Mouse (Mus musculus) spleen, adult 2 months (tissue): ENCODE measurements around the gene Lhfp. TPM values are rescaled to one million over a fixed set of nuclear protein-coding genes. Genes with fewer than 3 reads are reported as not detected.

ENCODE experiments used
- DNase-seq, 2 experiments: peaks; one replicate each; pipeline versions ENCODE4 v3.0.0 to v3.0.0-alpha.2; 2012 to 2021; ENCODE audit warnings: low spot score in 2 of 2, low read depth in 1 of 2
- H3K27ac ChIP-seq: fragments of 200-500 bp; 2 replicates; pipeline ENCODE4 v1.5.1; 2012; ENCODE audit warnings: low read length, inconsistent platforms; ENCODE audit not compliant: insufficient read depth
- H3K27me3 ChIP-seq: fragments of 200-500 bp; 2 replicates; pipeline ENCODE4 v1.6.1; 2012; ENCODE audit warnings: mild to moderate bottlenecking, moderate library complexity, low read length, inconsistent platforms; ENCODE audit not compliant: control insufficient read depth, insufficient read depth
- H3K36me3 ChIP-seq: fragments of 200-500 bp; 2 replicates; pipeline ENCODE4 v1.6.1; 2012; ENCODE audit warnings: mild to moderate bottlenecking, low read length, inconsistent platforms; ENCODE audit not compliant: control insufficient read depth, insufficient read depth
- H3K4me1 ChIP-seq: fragments of 200-500 bp; 2 replicates; pipeline ENCODE4 v1.6.1; 2011; ENCODE audit warnings: inconsistent platforms; ENCODE audit not compliant: control insufficient read depth, insufficient read depth, insufficient read length
- H3K4me3 ChIP-seq: fragments of 200-500 bp; 2 replicates; pipeline ENCODE4 v1.5.1; 2011; ENCODE audit warnings: mild to moderate bottlenecking, inconsistent platforms; ENCODE audit not compliant: insufficient read depth, insufficient read length; ENCODE audit errors: extremely low read depth
- CTCF ChIP-seq: fragments of 200-500 bp; IDR thresholded peaks from 2 replicates; pipeline ENCODE4 v1.5.1; 2011; ENCODE audit warnings: mild to moderate bottlenecking, inconsistent platforms; ENCODE audit not compliant: insufficient read depth, insufficient read length, insufficient replicate concordance; ENCODE audit errors: extremely low read depth
- POLR2A ChIP-seq: fragments of 200-500 bp; IDR thresholded peaks from 2 replicates; pipeline ENCODE4 v1.6.1; 2011; ENCODE audit warnings: low read depth, low read length, inconsistent platforms
- WGBS: fragments of 180-500 bp; shearing (Covaris S2); methylation state at CpG from one replicate; pipeline ENCODE4 v1.1.7; 2018; 5-methylcytosine and 5-hydroxymethylcytosine counted together
- polyA plus RNA-seq: library from polyadenylated mRNA; depleted of rRNA; stranded (reverse); fragments of >200 nt; gene quantifications from 2 replicates; pipeline ENCODE4 v1.2.3, GENCODE M21; 2012

The Lhfp gene
- polyA plus RNA-seq, 1 experiment = 88.7 TPM

DNA sequence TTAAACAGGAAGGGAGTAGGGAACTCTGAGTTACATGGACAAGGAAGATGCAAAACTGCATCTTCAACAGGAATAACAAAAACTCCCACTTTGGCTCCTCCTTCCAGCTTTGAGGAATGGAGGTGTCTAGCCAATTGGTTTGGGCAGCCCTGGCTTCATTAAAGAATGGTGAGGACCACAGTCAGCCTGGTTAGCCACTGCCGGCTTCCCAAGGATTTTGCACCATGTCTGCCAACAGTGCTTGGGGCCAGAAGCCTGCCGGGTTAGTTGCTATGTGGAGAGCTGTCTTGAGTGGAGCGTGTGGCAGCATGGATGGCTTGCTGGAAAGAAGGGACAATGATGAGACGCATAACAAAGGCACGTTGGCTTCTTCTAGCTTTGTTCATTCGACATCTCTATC, 160.9 kb downstream of the Lhfp start:
- H3K27ac ChIP-seq = no peak overlapping the region
- 86% methylated on average over 6 of the region's 6 CpGs for WGBS
- H3K36me3 ChIP-seq = no peaks in the 10 kb centered on the region
- TF ChIP-seq CTCF (no peak), POLR2A (no peak)
- H3K27me3 ChIP-seq = no peaks in the 10 kb centered on the region
- DNase-seq = no peak
- H3K4me1 ChIP-seq = no peaks in the 10 kb centered on the region
- no peak overlapping the region for H3K4me3 ChIP-seq

- no peaks in the 10 kb centered on the region for H3K36me3 ChIP-seq
- no peaks in the 10 kb centered on the region for H3K27me3 ChIP-seq
- no peak for TF ChIP-seq CTCF
- H3K4me3 ChIP-seq = no peak overlapping the region
- 32% methylated on average over 3 of the region's 3 CpGs for WGBS
- no peaks in the 10 kb centered on the region for H3K4me1 ChIP-seq
- DNase-seq = no peak
- H3K27ac ChIP-seq = no peak overlapping the region
These were observed 161.4 kb downstream of the Lhfp start for GRCm38 (mm10) chr3:53202698-53203097.

DNA sequence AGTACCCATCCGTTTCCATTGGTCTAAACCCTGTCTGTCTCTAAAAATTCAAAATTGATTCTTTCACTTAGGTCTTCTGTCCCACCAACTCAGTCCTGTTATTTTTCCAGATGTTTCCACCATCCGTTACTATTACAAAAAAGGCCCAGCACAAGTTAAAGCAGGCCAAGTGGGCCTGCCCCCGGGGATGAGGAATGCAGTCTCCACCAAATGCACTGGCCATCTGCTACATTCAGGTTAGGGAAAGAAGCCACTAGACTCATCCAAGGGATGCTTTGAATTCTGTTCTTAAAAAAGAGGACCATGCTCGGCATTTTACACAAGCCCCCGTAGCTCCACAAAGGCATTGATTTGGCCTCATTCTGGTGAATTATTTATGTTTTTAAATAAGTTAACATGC, 162.3 kb downstream of the Lhfp start:
- Histone ChIP-seq H3K27ac (no peak overlapping the region), H3K4me1 (no peaks in the 10 kb centered on the region), H3K4me3 (no peak overlapping the region), H3K27me3 (no peaks in the 10 kb centered on the region), H3K36me3 (no peaks in the 10 kb centered on the region)
- WGBS = 83% methylated on average over 5 of the region's 5 CpGs
- no peak for DNase-seq
- TF ChIP-seq POLR2A (no peak), CTCF (no peak)

- Histone ChIP-seq H3K36me3 (no peaks in the 10 kb centered on the region), H3K4me3 (no peak overlapping the region), H3K4me1 (no peaks in the 10 kb centered on the region), H3K27me3 (no peaks in the 10 kb centered on the region), H3K27ac (no peak overlapping the region)
- no peak for DNase-seq
- TF ChIP-seq CTCF (no peak), POLR2A (no peak)
- WGBS = 88% methylated on average over 7 of the region's 7 CpGs
These were observed 163.1 kb downstream of the Lhfp start for GRCm38 (mm10) chr3:53204348-53204984.

- WGBS = 88% methylated on average over 1 of the region's 1 CpGs
These were observed 163.6 kb downstream of the Lhfp start for GRCm38 (mm10) chr3:53204985-53205365.

GRCm38 (mm10) chr3:53205706-53206105, 164.4 kb downstream of the Lhfp start:
- 89% methylated on average over 3 of the region's 3 CpGs for WGBS

More at GRCm38 (mm10) chr3:53204985-53205365, 163.6 kb downstream of the Lhfp start:
- Histone ChIP-seq H3K4me3 (no peak overlapping the region), H3K4me1 (no peaks in the 10 kb centered on the region), H3K27ac (no peak overlapping the region), H3K36me3 (no peaks in the 10 kb centered on the region), H3K27me3 (no peaks in the 10 kb centered on the region)
- DNase-seq = no peak
- TF ChIP-seq POLR2A (no peak), CTCF (no peak)

GRCm38 (mm10) chr3:53206509-53207224, 165.3 kb downstream of the Lhfp start:
- Histone ChIP-seq H3K4me3 (no peak overlapping the region), H3K4me1 (no peaks in the 10 kb centered on the region), H3K36me3 (no peaks in the 10 kb centered on the region), H3K27ac (no peak overlapping the region), H3K27me3 (no peaks in the 10 kb centered on the region)
- no peak for TF ChIP-seq CTCF
- TF ChIP-seq POLR2A = no peak
- WGBS = 66% methylated on average over 11 of the region's 11 CpGs
- no peak for DNase-seq

More at GRCm38 (mm10) chr3:53205706-53206105, 164.4 kb downstream of the Lhfp start:
- no peak overlapping the region for H3K4me3 ChIP-seq
- no peak for TF ChIP-seq POLR2A
- no peak for TF ChIP-seq CTCF
- no peak overlapping the region for H3K27ac ChIP-seq
- H3K36me3 ChIP-seq = no peaks in the 10 kb centered on the region
- H3K27me3 ChIP-seq = no peaks in the 10 kb centered on the region
- no peaks in the 10 kb centered on the region for H3K4me1 ChIP-seq
- DNase-seq = no peak
